Mouse (Mus musculus) bone marrow, adult 2 months (tissue): ENCODE data around the gene Sowaha. TPM values are rescaled to one million over a fixed set of nuclear protein-coding genes. Genes with fewer than 3 reads are reported as not detected.

Experiments used
- H3K27ac ChIP-seq: fragments of 200-500 bp; 2 replicates; pipeline ENCODE4 v1.5.1; 2012; ENCODE audit warnings: low read depth, mild to moderate bottlenecking, control low read depth, inconsistent platforms, low read length; ENCODE audit not compliant: control insufficient read depth, poor library complexity, insufficient read depth
- H3K4me1 ChIP-seq: fragments of 200-500 bp; 2 replicates; pipeline ENCODE4 v1.6.1; 2011; ENCODE audit warnings: low read length; ENCODE audit not compliant: control insufficient read depth, insufficient read depth
- H3K4me3 ChIP-seq: fragments of 200-500 bp; replicated peaks from 2 replicates; pipeline ENCODE3; 2011; ENCODE audit warnings: mild to moderate bottlenecking, low read depth, low read length, control low read depth; ENCODE audit not compliant: control insufficient read depth
- CTCF ChIP-seq: fragments of 200-500 bp; IDR thresholded peaks from 2 replicates; pipeline ENCODE4 v1.5.1; 2011; ENCODE audit warnings: low read length, control low read depth; ENCODE audit not compliant: control insufficient read depth, insufficient read depth
- POLR2A ChIP-seq: fragments of 200-500 bp; IDR thresholded peaks from 2 replicates; pipeline ENCODE4 v1.6.1; 2011; ENCODE audit warnings: low read depth, mild to moderate bottlenecking, control low read depth, low read length, borderline replicate concordance; ENCODE audit not compliant: control insufficient read depth
- WGBS: fragments of 180-500 bp; shearing (Covaris S2); methylation state at CpG from one replicate; pipeline ENCODE4 v1.1.7; 2018; 5-methylcytosine and 5-hydroxymethylcytosine counted together
- polyA plus RNA-seq: library from polyadenylated mRNA; stranded (reverse); fragments of >200 nt; gene quantifications from 2 replicates; pipeline ENCODE4 v1.2.4, GENCODE M21; 2011; ENCODE audit warnings: low replicate concordance; ENCODE audit not compliant: missing spikeins, insufficient read depth, insufficient read length

Gene Sowaha
- 8.2 and 13.3 TPM in 2 replicates for polyA plus RNA-seq

DNA sequence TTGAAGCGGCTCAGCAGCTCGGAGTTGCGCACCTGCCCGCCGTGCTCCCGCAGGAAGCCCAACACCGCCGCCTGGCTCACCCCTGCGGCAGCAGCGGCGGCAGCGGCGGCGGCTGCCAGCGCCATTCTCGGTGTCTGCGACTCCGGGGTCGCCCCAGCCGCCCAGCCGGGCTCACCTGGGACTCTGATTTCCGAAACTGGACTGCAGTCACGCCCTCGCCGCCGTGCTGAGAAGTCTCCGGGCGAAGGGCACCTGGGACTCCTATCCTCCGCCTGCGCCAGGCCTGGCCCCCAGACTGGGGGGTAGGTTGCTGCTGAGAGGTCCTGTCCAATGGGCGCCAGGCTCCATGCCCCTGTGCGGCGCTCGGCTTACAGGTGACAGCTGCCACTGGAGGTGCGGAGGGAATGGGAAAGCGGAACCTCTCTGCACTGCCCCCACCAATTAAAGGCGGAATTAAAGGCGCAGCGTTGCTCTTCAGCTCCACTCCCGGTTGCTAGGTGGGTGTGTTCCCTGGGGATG is at the start of gene Sowaha, which contains the start of gene Gm9945:
Gene Sowaha, minus strand, starts transcription at position 492 of the 519 bp plus-strand sequence.
Gene Gm9945, plus strand, starts transcription at position 384 of the 519 bp plus-strand sequence.
- TF ChIP-seq POLR2A (peak; percentile 75), CTCF (no peak)
- H3K4me3 ChIP-seq = peak within 1 kb of the TSS; percentile 84
- H3K27ac ChIP-seq = peak within 1 kb of the TSS; percentile 87
- H3K4me1 ChIP-seq = peaks cover 2% of the 10 kb centered on the region
- 2% methylated on average over 40 of the region's 40 CpGs for WGBS

DNA sequence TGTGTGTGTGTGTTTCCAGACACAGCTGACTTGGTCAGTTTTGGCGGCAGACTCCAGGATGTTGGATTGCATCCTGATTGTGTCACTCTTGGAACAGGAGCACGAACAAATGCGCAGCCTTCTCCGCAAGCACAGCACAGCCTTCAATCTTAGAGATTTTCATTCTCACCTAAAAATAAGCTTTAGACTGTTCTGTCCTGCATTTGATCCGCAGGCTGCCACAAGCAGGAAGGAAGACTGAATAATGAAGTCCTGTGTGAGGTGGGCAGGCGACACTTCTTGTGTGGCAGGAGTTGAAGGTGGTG is 49.1 kb upstream of the Sowaha start:
- no peak for TF ChIP-seq POLR2A
- no peak for TF ChIP-seq CTCF
- no peaks in the 10 kb centered on the region; the same call in 1 of the 2 replicates for H3K4me1 ChIP-seq
- H3K27ac ChIP-seq = no peak overlapping the region
- WGBS = 53% methylated on average over 6 of the region's 6 CpGs
- no peak overlapping the region for H3K4me3 ChIP-seq

- WGBS = 50% methylated on average over 9 of the region's 9 CpGs
- Histone ChIP-seq H3K4me3 (no peak overlapping the region), H3K27ac (no peak overlapping the region), H3K4me1 (no peaks in the 10 kb centered on the region; the same call in 1 of the 2 replicates)
- TF ChIP-seq CTCF = no peak
- no peak for TF ChIP-seq POLR2A
Observed at GRCm38 (mm10) chr11:53528397-53529252, 48.6 kb upstream of the Sowaha start.

DNA sequence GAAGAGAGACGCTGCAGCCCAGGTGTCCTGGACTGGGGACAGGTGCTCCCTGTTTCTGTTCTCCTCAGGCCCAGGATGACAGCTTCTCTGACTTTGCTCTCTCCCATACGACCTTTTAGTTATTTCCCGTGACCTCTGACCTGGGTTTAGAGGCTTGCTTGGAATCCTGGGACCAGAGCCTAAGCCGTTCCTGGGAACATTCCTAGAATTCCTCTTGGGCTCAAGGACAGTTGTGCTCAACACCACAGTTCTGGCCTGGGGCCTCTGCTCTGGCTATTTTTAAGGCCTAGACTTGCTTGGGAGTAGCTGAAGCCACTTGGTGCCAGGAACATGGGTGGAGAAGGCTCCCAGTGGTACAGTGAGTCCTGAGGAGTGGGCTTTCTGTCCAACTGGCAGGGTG is 45.4 kb upstream of the Sowaha start:
- TF ChIP-seq CTCF = no peak
- TF ChIP-seq POLR2A = no peak
- Histone ChIP-seq H3K4me3 (no peak overlapping the region), H3K27ac (no peak overlapping the region), H3K4me1 (no peaks in the 10 kb centered on the region; the same call in none of the 2 replicates)
- WGBS = 88% methylated on average over 4 of the region's 4 CpGs

- H3K4me3 ChIP-seq = no peak overlapping the region
- H3K4me1 ChIP-seq = no peaks in the 10 kb centered on the region; the same call in none of the 2 replicates
- no peak overlapping the region for H3K27ac ChIP-seq
- 78% methylated on average over 6 of the region's 6 CpGs for WGBS
- TF ChIP-seq CTCF (peak; percentile 63), POLR2A (no peak)
Observed at GRCm38 (mm10) chr11:53524905-53525304, 44.8 kb upstream of the Sowaha start.

- no peak overlapping the region for H3K4me3 ChIP-seq
- 83% methylated on average over 14 of the region's 14 CpGs for WGBS
- H3K27ac ChIP-seq = no peak overlapping the region
- H3K4me1 ChIP-seq = peaks cover 1% of the 10 kb centered on the region
- TF ChIP-seq POLR2A = no peak
- no peak for TF ChIP-seq CTCF
Observed at GRCm38 (mm10) chr11:53523545-53524405, 43.7 kb upstream of the Sowaha start.

DNA sequence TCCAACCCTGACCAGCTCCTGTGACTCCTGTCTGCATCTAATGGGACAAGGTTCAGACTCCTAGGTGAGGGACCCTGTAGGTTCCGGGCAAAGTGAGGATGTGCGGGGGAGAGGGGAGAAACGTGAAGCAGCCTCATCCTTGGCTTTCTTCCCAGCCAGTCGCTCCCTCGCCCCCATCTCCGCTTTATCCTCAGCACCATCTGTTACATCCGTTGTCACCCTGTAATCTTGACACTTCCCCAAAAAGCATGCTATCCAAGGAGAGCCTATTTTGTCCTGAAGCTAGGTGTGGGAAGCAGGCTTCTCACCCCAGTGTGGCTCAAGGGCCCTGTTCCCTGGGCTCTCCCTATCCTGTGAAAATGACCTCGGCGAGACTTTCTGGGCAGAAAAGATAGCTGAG is 42.9 kb upstream of the Sowaha start:
- H3K27ac ChIP-seq = no peak overlapping the region
- WGBS = 48% methylated on average over 9 of the region's 9 CpGs

More for the DNA sequence above, 42.9 kb upstream of the Sowaha start:
- TF ChIP-seq CTCF = no peak
- no peak for TF ChIP-seq POLR2A
- H3K4me3 ChIP-seq = no peak overlapping the region
- H3K4me1 ChIP-seq = peaks cover 1% of the 10 kb centered on the region
